Mouse (Mus musculus) embryonic facial prominence, embryonic 10.5 days (tissue): ENCODE data around the gene Cherp. TPM values are rescaled to one million over a fixed set of nuclear protein-coding genes. Genes with fewer than 3 reads are reported as not detected.

ENCODE experiments used
- DNase-seq: peaks from one replicate; pipeline ENCODE4 v3.0.0-alpha.2; 2017; ENCODE audit warnings: low spot score
- H3K27ac ChIP-seq: fragments of 300-500 bp; sonication (generic); replicated peaks from 2 replicates; pipeline ENCODE4 v1.5.1; 2016; ENCODE audit warnings: mild to moderate bottlenecking
- H3K27me3 ChIP-seq: fragments of 300-500 bp; sonication (generic); replicated peaks from 2 replicates; pipeline ENCODE4 v1.6.1; 2016; ENCODE audit warnings: low read depth, mild to moderate bottlenecking; ENCODE audit not compliant: poor library complexity, severe bottlenecking
- H3K36me3 ChIP-seq: fragments of 300-500 bp; sonication (generic); replicated peaks from 2 replicates; pipeline ENCODE4 v1.6.1; 2016; ENCODE audit warnings: mild to moderate bottlenecking, moderate library complexity
- H3K4me1 ChIP-seq: fragments of 300-500 bp; sonication (generic); 2 replicates; pipeline ENCODE4 v1.6.1; 2016
- H3K4me3 ChIP-seq: fragments of 300-500 bp; sonication (generic); 2 replicates; pipeline ENCODE4 v1.5.1; 2016; ENCODE audit warnings: mild to moderate bottlenecking, moderate library complexity
- H3K9me3 ChIP-seq: fragments of 300-500 bp; sonication (generic); 2 replicates; pipeline ENCODE4 v1.6.1; 2016; ENCODE audit warnings: mild to moderate bottlenecking
- WGBS: fragments of 180-500 bp; shearing (Covaris S2); methylation state at CpG from one replicate; pipeline ENCODE4 v1.1.7; 2016; 5-methylcytosine and 5-hydroxymethylcytosine counted together
- polyA plus RNA-seq: library from polyadenylated mRNA; unstranded; fragments of >200 nt; fragmentation: Nextera tagmentation; extraction: Ambion mirVana; gene quantifications from 2 replicates; pipeline ENCODE4 v1.2.1, GENCODE M21; 2016

Gene Cherp
- polyA plus RNA-seq, 1 experiment from 2014 or later: 112 TPM

DNA sequence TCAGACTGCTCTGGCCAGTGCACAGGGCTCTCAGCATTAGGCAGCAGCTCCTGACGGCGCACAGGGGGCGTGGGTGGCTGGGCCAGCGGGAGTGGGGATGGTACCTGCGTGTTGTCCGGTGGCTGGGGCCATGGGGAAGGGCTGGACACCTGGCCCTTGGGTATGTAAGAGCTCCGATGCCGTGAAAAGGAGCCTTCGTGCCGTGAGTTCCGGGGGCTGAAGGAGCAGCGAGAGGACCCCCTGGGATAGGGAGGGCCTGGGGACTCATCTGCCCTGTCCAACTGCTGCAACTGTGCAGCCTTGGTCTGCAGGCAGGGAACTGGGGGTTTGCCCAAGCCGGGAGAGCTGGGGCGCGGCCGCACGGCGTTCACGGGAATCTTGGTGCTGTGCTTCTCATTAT, 21.2 kb upstream of the Cherp start:
- WGBS: 89% methylated on average over 19 of the region's 19 CpGs
- Histone ChIP-seq H3K4me1 (peaks cover 23% of the 10 kb centered on the region), H3K36me3 (peaks cover 64% of the 10 kb centered on the region)

DNA sequence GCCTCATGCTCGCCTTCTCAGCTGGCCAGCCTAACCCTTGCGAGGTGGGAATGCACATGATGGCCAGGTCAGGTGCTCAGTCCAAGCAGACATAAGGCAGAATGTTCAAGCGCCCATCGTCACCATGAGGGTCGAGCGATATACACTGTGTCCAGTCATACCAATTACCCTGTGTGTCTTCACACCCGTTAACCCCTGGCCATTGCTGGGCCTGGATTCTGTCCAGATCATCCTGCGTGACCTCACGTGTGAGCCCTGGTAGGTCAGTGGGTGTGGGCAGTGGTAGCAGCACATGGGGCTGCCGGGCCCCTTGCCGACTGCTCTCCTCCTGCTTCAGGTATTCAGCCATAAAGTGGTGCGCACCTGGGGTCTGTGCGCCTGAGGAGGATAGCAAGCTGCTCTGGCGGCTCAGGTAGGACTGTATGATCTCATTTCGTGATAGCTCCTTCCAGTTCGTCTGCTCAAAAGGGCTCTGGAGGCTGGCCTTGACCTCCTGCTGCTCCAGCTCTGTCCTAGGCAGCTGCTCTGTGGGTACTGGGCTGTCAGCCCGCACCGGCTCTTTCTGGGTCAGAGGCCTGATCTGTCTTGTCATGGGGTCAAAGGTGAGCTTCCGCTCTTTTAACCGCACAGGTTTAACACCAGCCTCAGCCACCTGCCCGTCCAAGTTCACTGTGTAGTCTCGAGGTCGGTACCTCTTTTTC, 20.5 kb upstream of the Cherp start:
- no peak overlapping the region for H3K27ac ChIP-seq
- no peak overlapping the region for H3K4me3 ChIP-seq
- H3K4me1 ChIP-seq: peaks cover 29% of the 10 kb centered on the region
- 87% methylated on average over 23 of the region's 23 CpGs for WGBS
- H3K36me3 ChIP-seq: peaks cover 61% of the 10 kb centered on the region
- no peaks in the 10 kb centered on the region for H3K27me3 ChIP-seq
- DNase-seq: no peak
- H3K9me3 ChIP-seq: no peaks in the 10 kb centered on the region

More for the DNA sequence above, 21.2 kb upstream of the Cherp start:
- H3K9me3 ChIP-seq: no peaks in the 10 kb centered on the region
- no peak for DNase-seq
- no peak overlapping the region for H3K27ac ChIP-seq
- no peaks in the 10 kb centered on the region for H3K27me3 ChIP-seq
- H3K4me3 ChIP-seq: no peak overlapping the region

DNA sequence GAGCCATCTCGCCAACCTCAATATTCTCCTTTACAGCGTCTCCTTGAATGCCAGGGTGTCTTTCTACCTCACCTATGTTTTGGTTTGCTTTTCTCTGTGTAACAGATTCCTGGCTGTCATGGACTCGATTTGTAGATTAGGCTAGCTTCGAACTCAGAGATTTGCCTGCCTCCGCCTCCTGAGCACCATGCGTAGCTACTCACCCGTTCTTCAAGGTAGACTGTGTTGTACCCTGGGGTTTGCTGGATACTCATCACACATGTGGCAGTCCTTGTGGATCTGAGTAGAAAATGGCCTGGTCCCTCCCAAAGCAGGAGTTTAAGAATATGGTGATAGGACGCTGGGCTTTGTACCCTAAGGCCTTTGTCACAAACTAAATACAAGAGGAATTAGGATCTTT, 18.4 kb upstream of the Cherp start:
- H3K4me3 ChIP-seq: peak overlapping the region; percentile 95
- peak overlapping the region; percentile 85 for H3K27ac ChIP-seq
- H3K9me3 ChIP-seq: no peaks in the 10 kb centered on the region
- WGBS: 16% methylated on average over 8 of the region's 8 CpGs
- H3K36me3 ChIP-seq: peaks cover 63% of the 10 kb centered on the region
- H3K4me1 ChIP-seq: peaks cover 34% of the 10 kb centered on the region
- H3K27me3 ChIP-seq: no peaks in the 10 kb centered on the region
- no peak for DNase-seq

DNA sequence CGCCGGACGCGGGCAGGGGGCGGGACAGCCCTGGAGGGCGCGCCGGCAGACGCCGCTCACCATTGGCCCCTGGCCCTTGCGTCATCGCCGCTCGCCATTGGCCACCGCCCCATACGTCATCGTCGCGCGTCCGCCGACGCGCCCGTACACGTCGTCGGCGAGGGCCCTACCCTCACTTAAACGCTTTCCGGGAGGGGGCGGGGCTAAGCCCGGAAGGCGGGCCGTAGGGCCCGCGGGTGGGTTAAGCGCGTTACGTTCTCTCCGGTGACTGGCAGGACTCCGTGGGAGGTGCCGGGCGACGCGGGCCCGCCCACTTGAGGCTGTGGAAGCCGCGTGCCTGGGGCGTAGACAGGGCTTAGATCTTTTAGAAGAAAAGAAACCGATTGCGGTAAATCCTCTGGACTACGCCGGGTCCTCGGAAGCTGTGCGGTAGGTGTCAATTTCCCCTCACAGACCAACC, 17.6 kb upstream of the Cherp start:
- no peaks in the 10 kb centered on the region for H3K27me3 ChIP-seq
- peaks cover 63% of the 10 kb centered on the region for H3K36me3 ChIP-seq
- WGBS: under 1% methylated on average over 56 of the region's 56 CpGs
- H3K4me3 ChIP-seq: peak overlapping the region; percentile 95
- peak; percentile 99 for DNase-seq
- H3K27ac ChIP-seq: peak overlapping the region; percentile 85
- no peaks in the 10 kb centered on the region for H3K9me3 ChIP-seq
- peaks cover 34% of the 10 kb centered on the region for H3K4me1 ChIP-seq

DNA sequence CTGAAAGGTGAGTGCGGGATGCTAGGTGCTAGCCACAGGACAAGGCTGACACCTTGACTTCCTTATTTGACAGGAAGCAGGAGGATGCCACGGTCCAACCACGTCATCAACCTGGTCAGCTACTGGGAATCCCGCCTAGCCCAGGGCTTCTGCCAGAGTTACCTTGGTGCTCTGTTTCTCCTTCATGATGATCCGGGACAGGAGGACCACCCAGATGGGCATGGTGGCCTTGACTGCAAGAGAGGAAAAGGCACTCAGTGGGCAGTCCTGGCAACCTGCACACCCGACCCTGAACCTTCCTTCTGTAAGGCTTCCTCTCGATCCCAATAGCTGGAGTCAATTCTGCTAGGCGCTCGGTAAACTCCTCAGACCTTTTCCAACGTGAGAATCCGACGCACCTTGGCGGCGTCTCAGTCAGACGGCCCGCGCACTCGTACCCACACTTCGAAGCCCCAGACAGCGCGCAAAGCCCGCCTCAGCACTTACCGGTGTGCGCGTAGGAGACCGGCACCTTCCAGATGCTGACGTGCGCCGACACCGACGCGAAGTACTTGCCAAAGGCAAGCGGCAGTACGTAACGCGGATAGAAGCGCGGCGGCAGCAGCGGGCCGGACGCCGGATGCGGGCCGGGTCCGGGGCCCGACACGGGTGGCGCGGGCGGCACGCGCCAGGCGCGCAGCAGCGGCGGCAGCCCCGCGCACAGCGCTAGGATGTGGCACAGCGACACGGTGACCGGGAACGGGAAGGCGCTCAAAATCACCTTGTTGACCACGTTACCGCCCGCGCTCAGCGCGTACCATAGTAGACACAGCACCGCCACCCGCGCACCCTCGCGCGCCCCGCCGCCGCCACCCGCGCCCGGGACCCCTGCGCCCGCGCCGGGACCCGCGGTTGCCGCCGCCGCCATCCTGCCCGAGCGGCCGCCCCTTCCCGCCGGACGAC, 16.9 kb upstream of the Cherp start, which contains the start of gene Slc35e1:
Slc35e1 (minus strand) TSS at position 935 of the 942 bp plus-strand sequence.
- H3K4me3 ChIP-seq: peak within 1 kb of the TSS; percentile 95
- WGBS: 1% methylated on average over 98 of the region's 98 CpGs
- DNase-seq: peak; percentile 59
- H3K9me3 ChIP-seq: no peaks in the 10 kb centered on the region
- H3K4me1 ChIP-seq: peaks cover 34% of the 10 kb centered on the region
- peaks cover 63% of the 10 kb centered on the region for H3K36me3 ChIP-seq
- H3K27ac ChIP-seq: peak within 1 kb of the TSS; percentile 85
- H3K27me3 ChIP-seq: no peaks in the 10 kb centered on the region

DNA sequence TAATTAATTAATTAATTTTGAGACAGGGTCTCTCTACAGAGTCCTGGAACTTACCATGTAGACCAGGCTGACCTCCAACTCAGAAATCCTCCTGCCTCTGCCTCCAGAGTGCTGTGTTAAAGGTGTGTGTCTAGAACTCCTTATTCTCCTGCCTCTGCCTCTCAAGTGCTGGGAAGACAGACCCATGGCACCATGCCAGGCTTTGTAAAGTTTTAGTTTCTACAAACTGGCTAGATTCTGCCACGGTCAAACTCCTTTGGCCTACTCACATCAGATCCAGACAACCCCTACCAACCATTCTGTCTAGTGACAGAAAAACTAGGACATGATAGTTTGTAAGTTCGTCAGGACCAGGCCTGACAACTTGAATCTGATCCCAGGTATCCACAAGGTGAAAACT, 16.0 kb upstream of the Cherp start:
- Histone ChIP-seq H3K9me3 (no peaks in the 10 kb centered on the region), H3K27me3 (no peaks in the 10 kb centered on the region), H3K27ac (no peak overlapping the region), H3K36me3 (peaks cover 63% of the 10 kb centered on the region), H3K4me1 (peaks cover 34% of the 10 kb centered on the region), H3K4me3 (peak overlapping the region; percentile 95)
- 88% methylated on average over 2 of the region's 2 CpGs for whole genome bisulfite sequencing
- DNase-seq: no peak

DNA sequence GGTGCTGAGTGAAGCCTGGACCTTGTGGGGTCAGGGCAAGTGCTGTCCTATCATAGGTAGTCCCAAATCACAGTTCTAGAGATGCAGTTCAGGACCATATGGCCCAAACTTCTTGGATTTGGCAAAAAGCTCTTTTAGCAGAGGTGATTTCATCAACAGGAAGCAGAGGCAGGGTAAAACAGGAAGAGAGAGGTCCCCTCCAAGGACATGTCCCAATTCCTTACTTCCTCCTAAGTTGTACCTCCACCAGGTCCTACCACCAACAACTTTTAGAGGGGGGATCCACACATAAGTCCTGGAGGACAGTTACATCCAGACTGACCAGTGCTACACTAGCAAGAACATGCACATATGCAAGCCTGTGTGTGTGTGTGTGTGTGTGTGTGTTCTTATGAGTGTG, 12.0 kb upstream of the Cherp start:
- no peaks in the 10 kb centered on the region for H3K9me3 ChIP-seq
- no peak overlapping the region for H3K4me3 ChIP-seq
- H3K27me3 ChIP-seq: no peaks in the 10 kb centered on the region
- DNase-seq: no peak
- no peak overlapping the region for H3K27ac ChIP-seq
- peaks cover 83% of the 10 kb centered on the region for H3K36me3 ChIP-seq
- peaks cover 17% of the 10 kb centered on the region for H3K4me1 ChIP-seq

DNA sequence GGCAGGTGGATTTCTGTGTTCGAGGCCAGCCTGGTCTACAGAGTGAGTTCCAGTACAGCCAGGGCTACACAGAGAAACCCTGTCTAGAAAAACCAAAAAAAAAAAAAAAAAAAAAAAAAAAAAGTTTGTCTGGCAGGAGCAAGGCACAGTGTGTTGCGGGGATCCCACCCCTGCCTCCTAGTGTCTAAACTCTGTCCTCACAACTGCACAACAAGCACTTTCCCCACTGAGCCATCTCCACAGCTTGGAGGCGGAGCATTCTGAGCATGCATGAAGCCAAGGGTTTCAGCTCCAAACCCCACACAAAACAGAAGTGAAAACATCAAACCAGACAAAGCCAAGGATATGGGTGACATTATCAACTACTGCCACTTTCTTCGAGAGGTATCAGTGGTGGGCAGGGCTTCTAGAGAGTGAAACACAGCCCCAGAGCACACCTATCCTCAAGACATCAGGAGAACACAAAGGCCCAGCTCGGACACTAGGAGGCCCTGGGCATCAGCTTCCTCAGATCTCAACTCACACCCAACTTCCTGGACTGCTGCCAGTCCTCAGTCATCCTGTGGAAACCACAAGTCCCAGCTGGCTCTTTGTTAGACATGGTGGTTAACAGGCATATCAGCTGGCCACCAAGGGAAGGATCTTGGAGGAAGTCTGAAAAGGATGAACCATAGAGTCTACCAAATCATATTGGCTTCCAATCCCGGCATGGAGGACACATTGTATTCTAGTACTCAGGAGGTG, 10.6 kb upstream of the Cherp start:
- peaks cover 96% of the 10 kb centered on the region for H3K36me3 ChIP-seq
- no peak overlapping the region for H3K4me3 ChIP-seq
- no peaks in the 10 kb centered on the region for H3K27me3 ChIP-seq
- 82% methylated on average over 6 of the region's 6 CpGs for WGBS
- no peak overlapping the region for H3K27ac ChIP-seq
- DNase-seq: no peak
- peaks cover 5% of the 10 kb centered on the region; the same call in 1 of the 2 replicates for H3K4me1 ChIP-seq
- no peaks in the 10 kb centered on the region for H3K9me3 ChIP-seq

DNA sequence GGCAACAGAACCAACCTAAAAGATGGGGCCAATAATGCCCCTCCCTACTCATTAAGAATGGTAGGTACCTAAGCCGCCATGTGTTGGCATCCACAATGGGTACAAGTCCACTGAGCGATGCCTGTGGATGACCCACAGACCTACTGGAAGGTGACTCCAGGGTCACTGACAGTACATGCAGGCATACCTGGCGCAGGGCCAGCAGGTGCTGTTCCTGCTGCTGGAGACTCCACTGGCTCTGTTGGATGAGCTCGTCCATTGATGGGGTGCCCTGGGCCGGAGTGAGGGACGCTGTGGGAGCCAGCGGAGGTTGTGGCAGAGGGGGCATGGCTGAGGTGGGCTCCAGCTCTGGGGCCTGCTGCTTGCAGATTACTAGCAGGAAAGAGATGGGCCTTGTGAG, 4.3 kb downstream of the Cherp start:
- no peak for DNase-seq
- H3K27me3 ChIP-seq: no peaks in the 10 kb centered on the region
- H3K9me3 ChIP-seq: no peaks in the 10 kb centered on the region
- H3K4me1 ChIP-seq: peaks cover 13% of the 10 kb centered on the region
- peaks cover 79% of the 10 kb centered on the region for H3K36me3 ChIP-seq
- 97% methylated on average over 7 of the region's 7 CpGs for WGBS
- no peak overlapping the region for H3K4me3 ChIP-seq
- no peak overlapping the region for H3K27ac ChIP-seq

DNA sequence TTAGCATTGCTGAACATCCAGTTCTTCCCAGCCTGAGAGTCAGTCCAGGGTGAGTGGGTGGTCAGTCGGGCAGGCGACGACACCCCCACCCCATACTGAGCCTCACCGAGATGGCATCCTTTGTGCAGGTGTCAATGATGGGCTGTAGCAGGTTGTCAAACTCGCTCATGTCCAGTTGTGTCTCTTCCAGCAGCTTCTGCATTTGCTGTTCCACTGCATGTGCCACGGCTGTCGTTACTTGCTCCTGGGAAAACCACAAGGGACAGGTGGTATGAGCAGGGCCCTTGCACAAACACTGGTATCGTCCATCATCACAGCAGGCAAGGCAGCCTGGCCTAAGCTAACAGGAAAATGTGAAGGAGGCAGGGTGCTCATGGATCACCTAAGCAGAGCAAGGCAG, 5.0 kb downstream of the Cherp start:
- no peaks in the 10 kb centered on the region for H3K9me3 ChIP-seq
- peaks cover 11% of the 10 kb centered on the region for H3K4me1 ChIP-seq
- WGBS: 93% methylated on average over 8 of the region's 8 CpGs
- no peak overlapping the region for H3K4me3 ChIP-seq
- no peaks in the 10 kb centered on the region for H3K27me3 ChIP-seq
- no peak overlapping the region for H3K27ac ChIP-seq
- peaks cover 86% of the 10 kb centered on the region for H3K36me3 ChIP-seq
- no peak for DNase-seq

DNA sequence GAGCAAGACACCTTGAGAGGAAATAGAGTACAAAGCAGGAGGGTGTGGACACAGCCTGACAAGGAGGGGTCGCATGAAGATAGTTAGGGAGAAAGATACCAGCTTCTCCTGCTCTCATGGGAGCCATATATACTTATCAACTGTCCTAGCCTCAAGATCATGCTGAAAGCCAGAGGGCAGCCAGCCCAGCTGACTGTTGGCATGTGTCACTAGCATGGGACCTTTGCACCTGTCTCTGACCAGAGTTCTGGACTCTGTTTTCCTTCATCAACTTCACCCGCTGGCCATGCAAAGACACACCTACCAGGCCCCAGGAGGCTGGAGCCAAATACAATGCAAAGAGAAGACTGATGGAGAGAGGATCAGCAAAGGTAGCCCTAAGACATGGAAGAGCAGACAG, 5.8 kb downstream of the Cherp start:
- H3K27me3 ChIP-seq: no peaks in the 10 kb centered on the region
- WGBS: 89% methylated on average over 2 of the region's 2 CpGs
- no peak for DNase-seq
- peaks cover 93% of the 10 kb centered on the region for H3K36me3 ChIP-seq
- H3K4me1 ChIP-seq: peaks cover 10% of the 10 kb centered on the region
- no peaks in the 10 kb centered on the region for H3K9me3 ChIP-seq
- no peak overlapping the region for H3K27ac ChIP-seq
- no peak overlapping the region for H3K4me3 ChIP-seq

DNA sequence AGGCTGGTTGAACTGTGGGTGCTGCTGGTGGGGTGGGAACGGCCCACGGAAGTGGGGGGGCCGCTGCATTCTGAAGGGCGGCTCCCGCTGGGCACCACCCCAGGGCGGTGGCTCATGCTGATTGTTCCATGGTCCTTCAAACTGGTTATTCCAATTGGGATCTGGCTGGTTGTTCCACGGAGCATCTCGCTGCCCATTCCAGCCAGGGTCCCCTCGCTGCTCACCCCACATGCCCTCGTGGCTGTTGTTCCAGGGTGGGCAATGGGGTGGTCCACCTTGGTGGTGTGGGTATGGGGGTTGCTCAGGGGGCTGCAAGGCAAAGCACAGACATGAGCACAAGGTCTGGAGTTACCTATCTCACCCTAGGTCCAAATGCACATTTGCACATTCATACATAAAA, 10.8 kb downstream of the Cherp start:
- no peak overlapping the region for H3K27ac ChIP-seq
- H3K9me3 ChIP-seq: no peaks in the 10 kb centered on the region
- no peak for DNase-seq
- H3K27me3 ChIP-seq: no peaks in the 10 kb centered on the region
- 95% methylated on average over 10 of the region's 10 CpGs for WGBS
- no peaks in the 10 kb centered on the region for H3K4me1 ChIP-seq
- no peak overlapping the region for H3K4me3 ChIP-seq
- H3K36me3 ChIP-seq: peaks cover 100% of the 10 kb centered on the region
